Mouse (Mus musculus): ENCODE data around the gene Rmdn3. TPM values are rescaled to one million over a fixed set of nuclear protein-coding genes. Genes with fewer than 3 reads are reported as not detected.

Gene Rmdn3
- polyA plus RNA-seq (2012; rRNA removed) = 56.6 and 59.2 TPM in 2 replicates

GRCm38 (mm10) chr2:119156681-119157572 is at the start of gene Rmdn3:
TSS of gene Rmdn3 (minus strand) at chr2:119157034.
- peak; percentile 94 to 98 for DNase-seq (ENCODE audit: extremely low spot score in 1 of 2, low spot score in 1 of 2)

GRCm38 (mm10) chr2:119203871-119204460 is 47.1 kb upstream of the Rmdn3 start:
- no peak for DNase-seq (ENCODE audit: extremely low spot score in 1 of 2, low spot score in 1 of 2)

- DNase-seq (ENCODE audit: extremely low spot score in 1 of 2, low spot score in 1 of 2) = no peak
Observed at GRCm38 (mm10) chr2:119202914-119203453, 46.1 kb upstream of the Rmdn3 start.

- no peak for DNase-seq (ENCODE audit: extremely low spot score in 1 of 2, low spot score in 1 of 2)
Observed at GRCm38 (mm10) chr2:119198934-119199333, 42.1 kb upstream of the Rmdn3 start.

- DNase-seq (ENCODE audit: extremely low spot score in 1 of 2, low spot score in 1 of 2) = no peak
Observed at GRCm38 (mm10) chr2:119198049-119198448, 41.2 kb upstream of the Rmdn3 start.

- no peak for DNase-seq (ENCODE audit: extremely low spot score in 1 of 2, low spot score in 1 of 2)
Observed at GRCm38 (mm10) chr2:119197493-119197892, 40.7 kb upstream of the Rmdn3 start.

- no peak for DNase-seq (ENCODE audit: extremely low spot score in 1 of 2, low spot score in 1 of 2)
Observed at GRCm38 (mm10) chr2:119196316-119197108, 39.7 kb upstream of the Rmdn3 start.

GRCm38 (mm10) chr2:119194140-119194539 is 37.3 kb upstream of the Rmdn3 start:
- DNase-seq (ENCODE audit: extremely low spot score in 1 of 2, low spot score in 1 of 2) = no peak

- no peak for DNase-seq (ENCODE audit: extremely low spot score in 1 of 2, low spot score in 1 of 2)
Observed at GRCm38 (mm10) chr2:119190969-119191368, 34.1 kb upstream of the Rmdn3 start.

GRCm38 (mm10) chr2:119189029-119189710 is 32.3 kb upstream of the Rmdn3 start:
- DNase-seq (ENCODE audit: extremely low spot score in 1 of 2, low spot score in 1 of 2) = peak; percentile 38 to 93

- no peak for DNase-seq (ENCODE audit: extremely low spot score in 1 of 2, low spot score in 1 of 2)
Observed at GRCm38 (mm10) chr2:119182914-119183313, 26.1 kb upstream of the Rmdn3 start.

- DNase-seq (ENCODE audit: extremely low spot score in 1 of 2, low spot score in 1 of 2) = no peak
Observed at GRCm38 (mm10) chr2:119177384-119177939, 20.6 kb upstream of the Rmdn3 start.

- DNase-seq (ENCODE audit: extremely low spot score in 1 of 2, low spot score in 1 of 2) = no peak
Observed at GRCm38 (mm10) chr2:119176761-119177160, 19.9 kb upstream of the Rmdn3 start.

GRCm38 (mm10) chr2:119175614-119176013 is 18.8 kb upstream of the Rmdn3 start:
- DNase-seq (ENCODE audit: extremely low spot score in 1 of 2, low spot score in 1 of 2) = no peak

- DNase-seq (ENCODE audit: extremely low spot score in 1 of 2, low spot score in 1 of 2) = no peak
Observed at GRCm38 (mm10) chr2:119174866-119175265, 18.0 kb upstream of the Rmdn3 start.

- no peak for DNase-seq (ENCODE audit: extremely low spot score in 1 of 2, low spot score in 1 of 2)
Observed at GRCm38 (mm10) chr2:119173991-119174651, 17.3 kb upstream of the Rmdn3 start, which contains the start of gene Gm14137. TSS of gene Gm14137 (plus strand) at chr2:119174509.

- DNase-seq (ENCODE audit: extremely low spot score in 1 of 2, low spot score in 1 of 2) = no peak
Observed at GRCm38 (mm10) chr2:119172862-119173576, 16.2 kb upstream of the Rmdn3 start.

GRCm38 (mm10) chr2:119172446-119172845 is 15.6 kb upstream of the Rmdn3 start:
- no peak for DNase-seq (ENCODE audit: extremely low spot score in 1 of 2, low spot score in 1 of 2)

- DNase-seq (ENCODE audit: extremely low spot score in 1 of 2, low spot score in 1 of 2) = no peak
Observed at GRCm38 (mm10) chr2:119171574-119171973, 14.7 kb upstream of the Rmdn3 start.

All from frontal cortex, adult 2 months (tissue).